Mouse (Mus musculus): ENCODE measurements around the gene Cxcl14. TPM values are rescaled to one million over a fixed set of nuclear protein-coding genes. Genes with fewer than 3 reads are reported as not detected.

Cxcl14 gene
- polyA plus RNA-seq, 1 experiment from 2014 or later, result 12.5 TPM

GRCm38 (mm10) chr13:56327779-56328178 is 31.4 kb upstream of the Cxcl14 start:
- H3K27me3 ChIP-seq (ENCODE audit: insufficient read depth, poor library complexity, severe bottlenecking), result no peaks in the 10 kb centered on the region
- no peaks in the 10 kb centered on the region for H3K36me3 ChIP-seq
- H3K4me3 ChIP-seq, result no peak overlapping the region
- H3K27ac ChIP-seq, result no peak overlapping the region
- 20% methylated on average over 6 of the region's 6 CpGs for whole genome bisulfite sequencing
- DNase-seq (ENCODE audit: low spot score), result peak; percentile 40
- peaks cover 17% of the 10 kb centered on the region; the same call in 1 of the 2 replicates for H3K4me1 ChIP-seq (replicated peaks)
- no peaks in the 10 kb centered on the region for H3K9me3 ChIP-seq

GRCm38 (mm10) chr13:56321635-56322034 is 25.3 kb upstream of the Cxcl14 start:
- H3K27ac ChIP-seq, result no peak overlapping the region
- H3K4me1 ChIP-seq (replicated peaks), result peaks cover 3% of the 10 kb centered on the region; the same call in 1 of the 2 replicates
- H3K27me3 ChIP-seq (ENCODE audit: insufficient read depth, poor library complexity, severe bottlenecking), result no peaks in the 10 kb centered on the region
- DNase-seq (ENCODE audit: low spot score), result no peak
- H3K9me3 ChIP-seq, result no peaks in the 10 kb centered on the region
- H3K36me3 ChIP-seq, result no peaks in the 10 kb centered on the region
- 82% methylated on average over 7 of the region's 7 CpGs for WGBS
- no peak overlapping the region for H3K4me3 ChIP-seq

GRCm38 (mm10) chr13:56316930-56317329 is 20.6 kb upstream of the Cxcl14 start:
- Histone ChIP-seq H3K4me1 (replicated peaks) (peaks cover 13% of the 10 kb centered on the region), H3K4me3 (no peak overlapping the region), H3K36me3 (no peaks in the 10 kb centered on the region), H3K27ac (no peak overlapping the region), H3K9me3 (no peaks in the 10 kb centered on the region), H3K27me3 (ENCODE audit: insufficient read depth, poor library complexity, severe bottlenecking) (no peaks in the 10 kb centered on the region)
- WGBS, result 71% methylated on average over 4 of the region's 4 CpGs
- no peak for DNase-seq (ENCODE audit: low spot score)

GRCm38 (mm10) chr13:56315201-56315600 is 18.9 kb upstream of the Cxcl14 start:
- Histone ChIP-seq H3K9me3 (peaks cover 8% of the 10 kb centered on the region), H3K4me3 (no peak overlapping the region), H3K27ac (peak overlapping the region; percentile 50; the same call in 1 of the 2 replicates), H3K4me1 (replicated peaks) (peaks cover 13% of the 10 kb centered on the region), H3K27me3 (ENCODE audit: insufficient read depth, poor library complexity, severe bottlenecking) (no peaks in the 10 kb centered on the region), H3K36me3 (no peaks in the 10 kb centered on the region)
- WGBS, result 41% methylated on average over 3 of the region's 3 CpGs
- peak; percentile 21 for DNase-seq (ENCODE audit: low spot score)

- Histone ChIP-seq H3K4me1 (replicated peaks) (peaks cover 13% of the 10 kb centered on the region), H3K27ac (no peak overlapping the region), H3K27me3 (ENCODE audit: insufficient read depth, poor library complexity, severe bottlenecking) (peaks cover 2% of the 10 kb centered on the region), H3K4me3 (no peak overlapping the region), H3K36me3 (no peaks in the 10 kb centered on the region), H3K9me3 (peaks cover 5% of the 10 kb centered on the region; the same call in 1 of the 2 replicates)
- 74% methylated on average over 12 of the region's 12 CpGs for WGBS
- DNase-seq (ENCODE audit: low spot score), result no peak
These were observed 8.7 kb upstream of the Cxcl14 start for GRCm38 (mm10) chr13:56305058-56305457.

- H3K27me3 ChIP-seq (ENCODE audit: insufficient read depth, poor library complexity, severe bottlenecking), result peaks cover 4% of the 10 kb centered on the region
- H3K4me3 ChIP-seq, result no peak overlapping the region
- H3K4me1 ChIP-seq (replicated peaks), result peaks cover 13% of the 10 kb centered on the region
- H3K9me3 ChIP-seq, result 0 out of 2 replicates have a peak, but pooled peaks cover 3% of the 10 kb centered on the region
- H3K36me3 ChIP-seq, result no peaks in the 10 kb centered on the region
- 70% methylated on average over 4 of the region's 4 CpGs for WGBS
- H3K27ac ChIP-seq, result no peak overlapping the region
- no peak for DNase-seq (ENCODE audit: low spot score)
These were observed 8.1 kb upstream of the Cxcl14 start for GRCm38 (mm10) chr13:56304453-56304852.

GRCm38 (mm10) chr13:56299336-56299735 is 3.0 kb upstream of the Cxcl14 start:
- no peak for DNase-seq (ENCODE audit: low spot score)
- Histone ChIP-seq H3K4me3 (no peak overlapping the region), H3K36me3 (no peaks in the 10 kb centered on the region), H3K27ac (no peak overlapping the region), H3K9me3 (0 out of 2 replicates have a peak, but pooled peaks cover 3% of the 10 kb centered on the region), H3K4me1 (replicated peaks) (peaks cover 25% of the 10 kb centered on the region), H3K27me3 (ENCODE audit: insufficient read depth, poor library complexity, severe bottlenecking) (peaks cover 55% of the 10 kb centered on the region)
- 92% methylated on average over 11 of the region's 11 CpGs for WGBS

GRCm38 (mm10) chr13:56296659-56297020 is 289 bp upstream of the Cxcl14 start:
- peaks cover 25% of the 10 kb centered on the region for H3K4me1 ChIP-seq (replicated peaks)
- H3K27me3 ChIP-seq (ENCODE audit: insufficient read depth, poor library complexity, severe bottlenecking), result peaks cover 79% of the 10 kb centered on the region
- DNase-seq (ENCODE audit: low spot score), result no peak
- peak overlapping the region; percentile 81; the same call in 1 of the 2 replicates for H3K27ac ChIP-seq
- no peaks in the 10 kb centered on the region for H3K9me3 ChIP-seq
- no peaks in the 10 kb centered on the region for H3K36me3 ChIP-seq
- WGBS, result 5% methylated on average over 8 of the region's 8 CpGs
- H3K4me3 ChIP-seq, result peak overlapping the region; percentile 68

GRCm38 (mm10) chr13:56295586-56295942 is 787 bp downstream of the Cxcl14 start:
- H3K27ac ChIP-seq, result peak overlapping the region; percentile 81
- peak overlapping the region; percentile 68 for H3K4me3 ChIP-seq
- WGBS, result 4% methylated on average over 13 of the region's 13 CpGs

GRCm38 (mm10) chr13:56294908-56295307 is 1.4 kb downstream of the Cxcl14 start:
- under 1% methylated on average over 10 of the region's 10 CpGs for WGBS
- peak; percentile 30 for DNase-seq (ENCODE audit: low spot score)
- H3K27me3 ChIP-seq (ENCODE audit: insufficient read depth, poor library complexity, severe bottlenecking), result peaks cover 95% of the 10 kb centered on the region
- peaks cover 3% of the 10 kb centered on the region; the same call in 1 of the 2 replicates for H3K9me3 ChIP-seq
- H3K27ac ChIP-seq, result no peak overlapping the region
- H3K36me3 ChIP-seq, result no peaks in the 10 kb centered on the region
- H3K4me1 ChIP-seq (replicated peaks), result peaks cover 25% of the 10 kb centered on the region
- peak overlapping the region; percentile 68 for H3K4me3 ChIP-seq

More at GRCm38 (mm10) chr13:56295586-56295942, 787 bp downstream of the Cxcl14 start:
- no peaks in the 10 kb centered on the region for H3K36me3 ChIP-seq
- H3K4me1 ChIP-seq (replicated peaks), result peaks cover 25% of the 10 kb centered on the region
- H3K9me3 ChIP-seq, result no peaks in the 10 kb centered on the region
- peaks cover 90% of the 10 kb centered on the region for H3K27me3 ChIP-seq (ENCODE audit: insufficient read depth, poor library complexity, severe bottlenecking)
- DNase-seq (ENCODE audit: low spot score), result no peak

GRCm38 (mm10) chr13:56289998-56290397 is 6.4 kb downstream of the Cxcl14 start:
- WGBS, result 81% methylated on average over 6 of the region's 6 CpGs
- Histone ChIP-seq H3K36me3 (no peaks in the 10 kb centered on the region), H3K4me1 (replicated peaks) (peaks cover 26% of the 10 kb centered on the region), H3K4me3 (no peak overlapping the region), H3K27me3 (ENCODE audit: insufficient read depth, poor library complexity, severe bottlenecking) (peaks cover 66% of the 10 kb centered on the region), H3K27ac (no peak overlapping the region), H3K9me3 (peaks cover 5% of the 10 kb centered on the region; the same call in 1 of the 2 replicates)
- no peak for DNase-seq (ENCODE audit: low spot score)

- peaks cover 5% of the 10 kb centered on the region; the same call in 1 of the 2 replicates for H3K9me3 ChIP-seq
- WGBS, result 77% methylated on average over 11 of the region's 11 CpGs
- H3K4me1 ChIP-seq (replicated peaks), result peaks cover 20% of the 10 kb centered on the region
- H3K27ac ChIP-seq, result peak overlapping the region; percentile 50; the same call in 1 of the 2 replicates
- DNase-seq (ENCODE audit: low spot score), result no peak
- H3K36me3 ChIP-seq, result no peaks in the 10 kb centered on the region
- peaks cover 58% of the 10 kb centered on the region for H3K27me3 ChIP-seq (ENCODE audit: insufficient read depth, poor library complexity, severe bottlenecking)
- H3K4me3 ChIP-seq, result no peak overlapping the region
These were observed 7.1 kb downstream of the Cxcl14 start for GRCm38 (mm10) chr13:56289261-56289660.

GRCm38 (mm10) chr13:56288601-56289000 is 7.8 kb downstream of the Cxcl14 start:
- Histone ChIP-seq H3K27me3 (ENCODE audit: insufficient read depth, poor library complexity, severe bottlenecking) (peaks cover 52% of the 10 kb centered on the region), H3K27ac (0 out of 2 replicates have a peak overlapping the region, but pooled peaks have one; percentile 50), H3K9me3 (peaks cover 5% of the 10 kb centered on the region; the same call in 1 of the 2 replicates), H3K36me3 (no peaks in the 10 kb centered on the region), H3K4me1 (replicated peaks) (peaks cover 20% of the 10 kb centered on the region), H3K4me3 (no peak overlapping the region)
- no peak for DNase-seq (ENCODE audit: low spot score)
- 51% methylated on average over 4 of the region's 4 CpGs for WGBS

GRCm38 (mm10) chr13:56287091-56287490 is 9.3 kb downstream of the Cxcl14 start:
- WGBS, result 80% methylated on average over 9 of the region's 9 CpGs
- H3K27me3 ChIP-seq (ENCODE audit: insufficient read depth, poor library complexity, severe bottlenecking), result peaks cover 37% of the 10 kb centered on the region
- H3K27ac ChIP-seq, result no peak overlapping the region
- peaks cover 5% of the 10 kb centered on the region; the same call in 1 of the 2 replicates for H3K9me3 ChIP-seq
- no peak for DNase-seq (ENCODE audit: low spot score)
- no peaks in the 10 kb centered on the region for H3K36me3 ChIP-seq
- H3K4me3 ChIP-seq, result no peak overlapping the region
- peaks cover 20% of the 10 kb centered on the region for H3K4me1 ChIP-seq (replicated peaks)
